Mouse (Mus musculus): ENCODE results near the gene 1700028P14Rik.
"Not testable (repeated sequence)": the region's sequence is repeated elsewhere in the genome, so short reads cannot be mapped to it uniquely, and the experiment has no call there.

The 1700028P14Rik gene

DNA sequence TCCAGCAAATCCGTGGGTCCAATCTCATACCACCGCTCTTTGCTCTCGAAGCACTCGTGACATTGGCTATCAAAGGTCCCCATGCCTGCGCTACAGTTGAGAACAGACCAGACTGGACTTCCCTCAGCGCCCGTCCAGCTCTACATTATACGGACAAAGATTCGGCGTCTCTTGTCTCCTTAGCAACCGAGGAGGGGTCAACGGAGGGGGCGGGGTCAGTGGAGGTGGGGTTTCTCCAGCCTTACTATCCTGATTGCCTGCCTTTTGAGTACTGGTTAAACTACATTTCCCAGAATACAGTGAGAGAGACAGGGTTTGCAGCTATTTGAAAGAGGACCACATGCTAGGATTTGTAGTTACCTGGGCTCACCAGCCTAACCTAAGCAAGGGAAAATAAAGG is at the start of gene 1700028P14Rik:
Gene 1700028P14Rik (minus strand): TSS at position 169 of the 400 bp plus-strand sequence.
- peak; percentile 82 for DNase-seq (ENCODE audit: inconsistent ontology term)

DNA sequence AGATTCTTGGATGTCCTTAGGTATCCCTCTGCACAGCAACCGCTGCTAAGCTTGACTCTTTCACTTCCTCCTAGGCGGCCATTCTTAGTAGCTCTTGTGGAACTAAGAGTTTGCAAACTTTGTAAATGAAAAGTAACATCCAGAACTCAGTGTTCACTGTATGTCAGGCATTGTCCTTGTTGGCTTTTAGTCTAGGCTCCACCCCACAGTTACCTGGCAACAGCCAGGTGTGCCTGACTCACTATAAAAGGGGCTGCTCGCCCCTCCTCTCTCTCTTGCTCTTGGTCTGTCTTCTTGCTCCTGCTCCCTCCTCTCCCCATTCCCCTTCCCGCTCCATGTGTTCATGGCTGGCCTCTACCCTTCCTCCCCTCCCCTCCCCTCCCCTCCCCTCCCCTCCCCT is 46.5 kb upstream of the 1700028P14Rik start:
- DNase-seq (ENCODE audit: inconsistent ontology term): no peak

- DNase-seq (ENCODE audit: inconsistent ontology term): peak; percentile 20
These were observed 45.8 kb upstream of the 1700028P14Rik start for GRCm38 (mm10) chr19:23698366-23698765.

DNA sequence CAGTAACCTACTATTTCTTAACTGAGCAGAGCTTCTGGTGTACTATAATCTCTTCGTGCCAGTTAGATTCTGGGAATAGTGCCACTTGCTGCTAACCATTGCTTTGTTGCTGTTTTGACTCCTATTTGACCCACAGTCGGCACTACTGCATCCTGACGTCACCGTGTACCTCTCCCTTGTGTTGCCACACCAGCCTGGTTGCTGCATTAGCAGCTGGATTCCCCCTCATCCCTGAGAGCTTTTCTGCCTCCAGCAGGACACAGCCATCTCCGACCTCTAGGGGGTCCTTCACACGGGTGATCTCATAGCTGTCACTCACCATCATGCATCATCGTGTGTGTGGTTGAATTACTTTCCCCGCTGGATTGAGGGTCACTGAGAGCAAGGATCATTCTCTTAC is 45.2 kb upstream of the 1700028P14Rik start:
- DNase-seq (ENCODE audit: inconsistent ontology term): peak; percentile 47

- DNase-seq (ENCODE audit: inconsistent ontology term): peak; percentile 84
These were observed 41.7 kb upstream of the 1700028P14Rik start for GRCm38 (mm10) chr19:23694344-23694743.

GRCm38 (mm10) chr19:23688421-23688946 is 35.9 kb upstream of the 1700028P14Rik start:
- DNase-seq (ENCODE audit: inconsistent ontology term): peak; percentile 71

GRCm38 (mm10) chr19:23687296-23688021 is 34.8 kb upstream of the 1700028P14Rik start, which contains the start of gene Ptar1:
Gene Ptar1, plus strand, starts transcription at chr19:23687429.
- DNase-seq (ENCODE audit: inconsistent ontology term): peak; percentile 92

DNA sequence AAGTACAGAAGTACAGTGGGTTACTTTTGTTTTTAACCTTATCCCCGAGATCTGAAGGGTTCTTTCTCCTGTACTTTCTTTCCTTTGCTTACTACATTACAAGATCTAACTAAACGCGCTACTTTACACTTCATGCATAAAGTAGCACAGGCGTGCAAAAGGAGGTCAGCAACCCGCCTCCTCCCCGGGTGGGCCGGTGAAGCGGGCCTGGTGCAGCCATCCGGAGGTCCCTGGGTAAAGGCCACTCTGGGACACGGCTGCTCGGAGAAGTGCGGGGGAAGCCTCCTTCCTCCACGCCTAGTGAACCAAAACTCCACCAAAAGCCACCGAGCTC is 34.3 kb upstream of the 1700028P14Rik start:
- no peak for DNase-seq (ENCODE audit: inconsistent ontology term)

DNA sequence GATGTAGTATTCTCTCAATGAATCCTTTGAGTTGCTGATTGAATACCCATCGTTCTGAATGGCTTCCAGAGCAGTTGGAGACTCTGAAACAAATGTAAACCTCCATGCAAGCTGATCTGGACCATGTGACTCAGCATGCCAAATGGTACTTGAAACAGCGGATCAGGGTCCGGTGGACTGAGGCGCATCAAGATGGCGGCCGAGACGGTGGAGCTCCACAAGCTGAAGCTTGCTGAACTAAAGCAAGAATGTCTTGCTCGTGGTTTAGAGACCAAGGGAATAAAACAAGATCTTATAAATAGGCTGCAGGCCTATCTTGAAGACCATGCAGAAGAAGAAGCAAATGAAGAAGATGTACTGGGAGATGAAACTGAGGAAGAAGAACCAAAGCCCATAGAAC is 23.0 kb upstream of the 1700028P14Rik start:
- not testable (repeated sequence) for DNase-seq (ENCODE audit: inconsistent ontology term)

GRCm38 (mm10) chr19:23673021-23673420 is 20.4 kb upstream of the 1700028P14Rik start:
- peak; percentile 4 for DNase-seq (ENCODE audit: inconsistent ontology term)

DNA sequence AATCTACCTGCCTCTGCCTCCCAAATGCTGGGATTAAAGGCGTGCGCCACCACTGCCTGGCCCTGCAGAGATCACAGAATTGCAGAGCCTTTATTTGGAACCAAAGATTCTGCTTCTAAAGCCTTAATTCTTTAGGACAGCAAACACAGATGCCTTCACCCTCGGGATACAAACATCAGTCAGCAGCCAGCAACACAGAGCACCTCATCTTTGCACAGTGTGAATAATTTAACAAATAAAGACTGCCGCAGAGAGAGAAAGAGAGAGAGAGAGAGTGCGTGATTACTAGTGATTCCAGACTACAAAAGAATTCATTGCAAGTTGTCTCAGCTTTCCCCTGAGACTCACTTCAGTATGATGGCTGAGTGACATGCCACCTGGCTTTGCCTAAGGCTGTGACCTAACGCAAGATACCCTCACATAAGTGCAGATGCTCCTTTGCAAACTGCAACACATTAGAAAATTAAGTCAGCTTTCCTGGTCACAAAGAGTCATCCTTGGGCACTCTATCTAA is 15.6 kb upstream of the 1700028P14Rik start:
- no peak for DNase-seq (ENCODE audit: inconsistent ontology term)

GRCm38 (mm10) chr19:23664083-23664482 is 11.5 kb upstream of the 1700028P14Rik start:
- no peak for DNase-seq (ENCODE audit: inconsistent ontology term)

- no peak for DNase-seq (ENCODE audit: inconsistent ontology term)
These were observed 5.7 kb upstream of the 1700028P14Rik start for GRCm38 (mm10) chr19:23658350-23658749.

- no peak for DNase-seq (ENCODE audit: inconsistent ontology term)
These were observed 4.8 kb upstream of the 1700028P14Rik start for GRCm38 (mm10) chr19:23657261-23657932.

- DNase-seq (ENCODE audit: inconsistent ontology term): no peak
These were observed 542 bp upstream of the 1700028P14Rik start for GRCm38 (mm10) chr19:23653154-23653553.

- no peak for DNase-seq (ENCODE audit: inconsistent ontology term)
These were observed 5.3 kb downstream of the 1700028P14Rik start for GRCm38 (mm10) chr19:23647308-23647707.

DNA sequence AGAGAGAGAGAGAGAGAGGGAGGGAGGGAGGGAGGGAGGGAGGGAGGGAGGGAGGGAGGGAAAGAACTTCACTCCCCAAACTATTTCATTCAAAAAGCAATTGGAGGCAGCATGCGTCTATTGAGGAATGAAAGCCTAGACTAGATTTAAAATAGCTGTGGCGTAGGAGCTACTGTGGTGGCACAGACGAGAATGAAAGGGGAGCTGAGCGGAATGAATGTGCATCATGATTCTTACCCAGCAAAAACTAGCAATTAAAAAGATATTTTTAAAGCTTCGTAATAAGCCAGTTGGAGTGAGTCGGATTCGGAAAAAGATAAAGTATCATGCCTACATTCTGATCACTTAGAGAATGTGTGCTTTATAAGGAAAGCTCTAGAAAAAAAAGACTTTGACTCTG is 7.3 kb downstream of the 1700028P14Rik start:
- DNase-seq (ENCODE audit: inconsistent ontology term): no peak

- DNase-seq (ENCODE audit: inconsistent ontology term): no peak
These were observed 8.8 kb downstream of the 1700028P14Rik start for GRCm38 (mm10) chr19:23643819-23644218.

- DNase-seq (ENCODE audit: inconsistent ontology term): no peak
These were observed 15.8 kb downstream of the 1700028P14Rik start for GRCm38 (mm10) chr19:23636786-23637185.

DNA sequence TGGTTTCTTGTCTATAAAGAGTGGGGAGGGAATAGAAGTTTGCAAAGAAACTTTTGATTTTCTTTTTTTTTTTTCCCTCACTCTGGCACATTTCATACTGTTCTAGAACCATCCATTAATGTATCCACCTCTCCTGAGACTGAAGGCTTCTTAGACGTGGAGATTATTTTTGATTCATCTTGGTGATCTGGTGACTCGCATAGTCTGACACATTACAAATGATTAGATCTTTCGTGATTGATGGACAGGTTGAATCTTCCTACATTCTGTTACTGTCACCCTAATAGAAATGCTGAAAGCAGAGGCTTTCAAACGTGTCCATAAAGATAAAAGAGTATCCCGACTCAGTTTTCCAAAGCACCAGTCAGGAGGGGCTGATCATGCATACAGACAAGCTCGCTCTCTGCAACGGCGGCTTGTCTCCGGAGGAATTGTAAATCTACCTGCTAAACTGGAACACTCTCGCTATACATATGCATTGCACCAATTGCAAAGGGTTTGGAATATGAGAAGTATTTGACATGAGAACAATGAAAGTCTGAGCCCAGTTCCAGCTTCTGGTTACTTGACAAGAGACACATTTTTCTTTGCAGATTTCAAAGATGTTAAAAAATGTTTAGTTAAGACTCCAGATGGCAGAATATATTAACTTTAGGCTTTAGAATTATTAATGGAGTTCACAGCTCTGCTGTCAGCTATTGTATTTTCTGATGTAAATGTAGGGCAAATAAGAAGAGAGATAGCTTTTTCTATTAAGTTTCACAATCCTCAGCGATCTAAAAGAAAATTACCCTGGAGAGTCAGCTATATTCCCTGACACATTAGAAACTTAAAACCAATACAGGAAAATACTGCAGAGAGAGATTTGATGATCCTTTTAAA is 20.8 kb downstream of the 1700028P14Rik start:
- no peak for DNase-seq (ENCODE audit: inconsistent ontology term)

DNA sequence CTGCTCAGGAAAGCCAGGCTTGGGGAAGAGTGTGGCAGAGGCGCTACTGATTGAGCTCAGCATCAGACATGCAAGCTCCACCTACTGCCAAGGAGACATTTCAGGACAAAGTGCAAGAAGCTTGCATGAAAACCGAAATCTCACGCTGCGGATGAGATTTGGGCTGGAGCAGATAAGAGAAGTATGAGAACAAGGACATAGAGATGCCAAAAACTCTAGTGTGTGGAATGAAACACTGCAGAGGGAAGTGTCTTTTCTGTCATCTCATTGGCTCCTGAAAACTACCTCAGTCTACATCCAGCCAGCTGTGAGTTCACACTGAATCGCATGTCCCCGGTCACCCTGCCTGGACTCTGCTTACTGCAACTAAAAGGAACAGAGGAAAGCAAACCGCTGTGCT is 38.3 kb downstream of the 1700028P14Rik start:
- no peak for DNase-seq (ENCODE audit: inconsistent ontology term)

DNA sequence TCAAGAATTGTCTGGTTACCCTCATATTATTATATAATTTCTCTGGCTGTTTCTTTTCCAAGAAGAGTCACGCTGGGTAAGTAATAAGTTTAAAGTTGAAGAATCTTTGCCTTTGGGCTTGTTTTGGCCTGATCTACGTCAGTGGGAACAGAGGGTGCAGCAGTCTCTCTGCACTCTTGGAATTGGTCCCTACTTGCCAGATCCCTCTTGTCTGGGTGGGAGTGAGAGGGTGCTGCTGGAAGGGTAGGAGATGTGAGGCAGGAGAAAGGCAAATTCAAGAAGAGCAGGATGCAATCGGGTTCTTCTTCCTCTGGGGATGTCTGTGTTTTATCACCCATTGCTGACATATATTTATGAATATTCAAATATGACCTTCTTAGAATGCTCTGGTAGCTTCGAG is 42.9 kb downstream of the 1700028P14Rik start:
- DNase-seq (ENCODE audit: inconsistent ontology term): no peak

All from Muller cell, postnatal 12 days (primary cell).